Mouse (Mus musculus) cerebral cortex, adult 2 months (tissue): ENCODE measurements around the gene Egfl7.

Experiments used
- WGBS: fragments of 180-500 bp; shearing (Covaris S2); methylation state at CpG from one replicate; pipeline ENCODE4 v1.1.7; 2018; 5-methylcytosine and 5-hydroxymethylcytosine counted together

The Egfl7 gene

DNA sequence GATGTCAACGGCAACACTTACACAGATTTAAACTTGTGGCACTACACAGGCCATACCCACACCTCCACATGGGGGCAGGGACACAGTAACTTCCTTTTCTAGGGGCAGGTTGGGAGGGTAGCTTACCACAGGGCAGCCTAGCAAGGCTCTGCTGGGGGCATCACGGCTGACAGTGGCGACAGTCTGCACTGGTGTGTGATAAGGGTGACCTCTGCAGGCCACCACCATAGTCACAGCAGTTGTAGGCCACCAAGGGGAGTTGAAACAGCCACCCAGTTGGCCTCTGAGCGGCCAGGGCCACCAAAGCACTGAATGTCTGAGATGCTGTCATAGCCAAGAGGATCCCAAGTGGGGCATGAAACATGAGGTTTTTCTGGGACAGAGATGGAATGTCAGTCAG lies 13.6 kb upstream of the Egfl7 start:
- WGBS: 39% methylated on average over 4 of the region's 4 CpGs

DNA sequence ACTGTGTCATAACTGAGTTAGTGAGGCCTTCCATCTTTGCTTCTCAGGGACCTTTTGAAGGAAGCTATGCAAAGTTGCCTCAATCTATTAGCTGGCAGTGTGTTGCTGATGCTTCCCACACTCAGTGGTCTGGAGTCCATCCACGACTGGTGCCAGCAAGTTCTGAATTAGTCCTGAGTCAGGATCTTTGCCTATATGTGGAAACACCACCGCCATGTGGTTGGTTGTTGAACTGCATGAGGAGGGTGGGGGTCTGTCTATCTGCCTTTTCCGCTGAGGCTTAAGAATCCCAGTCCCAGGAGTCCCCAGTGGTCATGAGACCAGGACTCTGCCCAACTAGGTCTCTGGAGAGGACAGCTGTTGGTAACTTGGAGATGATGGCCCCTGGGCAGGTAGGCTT lies 9.8 kb upstream of the Egfl7 start:
- WGBS: 19% methylated on average over 3 of the region's 3 CpGs

GRCm38 (mm10) chr2:26571400-26571799 lies 8.4 kb upstream of the Egfl7 start:
- WGBS: 75% methylated on average over 9 of the region's 9 CpGs

DNA sequence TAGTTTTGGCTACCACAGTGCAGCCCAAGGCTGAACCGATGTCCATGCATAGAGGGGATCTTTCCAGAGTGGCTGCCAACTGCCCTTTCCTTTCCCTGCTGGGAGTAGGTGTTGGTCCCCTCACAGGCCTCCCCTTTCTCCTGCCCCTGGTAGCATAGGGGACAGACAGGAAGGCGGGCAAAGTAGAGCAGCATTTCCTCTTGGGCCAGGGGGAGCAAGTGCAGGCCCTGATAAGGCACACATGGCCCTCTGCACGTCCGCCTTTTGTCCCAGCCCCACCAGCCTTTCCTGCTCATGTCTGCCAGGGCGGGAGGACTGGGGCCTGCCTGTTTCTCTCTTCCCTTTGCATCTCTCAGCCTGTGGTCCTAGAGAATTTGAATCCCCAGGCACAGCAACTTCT lies 8.0 kb upstream of the Egfl7 start:
- WGBS: 74% methylated on average over 5 of the region's 5 CpGs

DNA sequence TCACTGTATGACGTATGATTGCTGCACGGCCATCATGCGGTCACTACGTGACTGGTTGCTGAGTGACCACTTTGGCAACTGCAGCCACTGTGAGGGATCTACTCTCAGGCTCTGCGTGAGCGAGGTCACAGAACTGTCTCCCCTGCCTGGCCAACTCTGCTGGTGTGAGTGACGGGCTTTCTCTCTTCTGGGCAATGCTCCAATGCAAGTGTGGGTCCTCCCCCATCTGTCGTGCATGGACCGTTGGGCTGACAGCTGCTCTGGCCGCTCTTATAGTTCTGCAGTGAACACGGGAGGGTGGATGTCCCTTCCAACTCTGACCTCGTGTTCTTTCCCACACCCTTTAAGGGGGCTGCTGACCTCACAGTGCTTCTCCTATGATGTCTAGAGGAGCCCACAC lies 6.4 kb upstream of the Egfl7 start:
- 21% methylated on average over 12 of the region's 12 CpGs for WGBS

GRCm38 (mm10) chr2:26573807-26574206 lies 6.0 kb upstream of the Egfl7 start:
- WGBS: 8% methylated on average over 5 of the region's 5 CpGs

DNA sequence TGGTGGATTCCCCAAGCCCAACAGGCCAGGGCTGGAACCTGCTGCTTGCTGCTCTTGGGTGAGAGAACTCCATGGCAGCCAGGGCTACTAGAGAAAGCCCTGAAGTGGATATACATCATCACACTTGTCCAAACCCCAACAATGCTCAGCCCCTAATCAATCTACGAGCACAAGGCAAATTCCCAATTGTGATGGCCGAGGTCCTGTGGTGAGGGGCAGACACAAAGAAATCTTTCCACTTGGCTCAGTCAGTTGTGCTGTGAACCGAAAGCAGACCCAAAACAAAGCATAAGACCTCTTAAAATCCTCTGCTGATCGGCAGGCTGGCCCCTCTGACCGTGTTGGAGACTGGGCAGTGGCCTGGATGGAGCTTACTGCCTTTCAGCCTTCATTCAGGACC lies 5.0 kb upstream of the Egfl7 start:
- WGBS: 74% methylated on average over 5 of the region's 5 CpGs

GRCm38 (mm10) chr2:26575378-26575777 lies 4.4 kb upstream of the Egfl7 start:
- 97% methylated on average over 1 of the region's 1 CpGs for WGBS

- WGBS: 77% methylated on average over 4 of the region's 4 CpGs
Measured at GRCm38 (mm10) chr2:26575865-26576264, 3.9 kb upstream of the Egfl7 start.

DNA sequence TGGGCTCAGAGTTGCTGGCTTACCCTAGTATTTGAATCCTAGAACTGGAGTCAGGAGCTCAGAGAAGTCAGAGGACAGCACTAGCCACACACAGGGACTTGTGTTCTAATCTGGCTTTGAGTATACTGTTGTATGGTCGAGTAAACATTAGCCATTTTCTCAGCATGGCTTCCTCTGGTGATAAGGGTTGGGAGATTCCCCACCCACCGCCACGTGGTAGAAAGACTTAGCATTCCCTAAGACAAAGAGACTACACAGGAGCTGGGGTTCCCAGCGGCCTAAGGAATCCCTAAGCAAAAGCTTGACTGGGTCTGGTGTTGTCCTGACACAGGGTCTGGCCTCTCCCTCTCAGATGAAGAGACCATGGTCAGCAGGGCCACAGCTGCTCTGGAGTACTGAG lies 3.4 kb upstream of the Egfl7 start:
- 75% methylated on average over 4 of the region's 4 CpGs for WGBS

DNA sequence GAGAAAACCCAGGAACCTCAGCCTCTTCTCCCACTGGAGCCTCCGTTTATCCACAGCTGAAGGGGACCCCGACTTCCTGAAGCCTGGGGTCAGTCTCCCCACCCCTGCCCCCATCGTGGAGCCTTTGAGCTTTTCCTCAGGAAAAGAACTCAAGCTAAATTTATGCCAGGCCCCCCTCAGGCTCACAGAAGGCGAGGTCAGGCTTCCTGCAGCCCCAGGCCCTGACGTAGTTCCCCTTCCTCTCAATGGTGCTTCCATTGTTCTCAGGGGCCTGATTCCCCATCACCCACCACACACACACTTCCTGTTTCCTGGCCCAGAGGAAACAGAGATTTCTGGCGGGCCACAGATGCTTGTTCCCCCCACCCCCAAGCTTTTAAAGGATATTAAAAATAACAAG lies 1.4 kb upstream of the Egfl7 start:
- WGBS: 68% methylated on average over 6 of the region's 6 CpGs

- 96% methylated on average over 5 of the region's 5 CpGs for WGBS
Measured at GRCm38 (mm10) chr2:26580751-26581150, 937 bp downstream of the Egfl7 start.

DNA sequence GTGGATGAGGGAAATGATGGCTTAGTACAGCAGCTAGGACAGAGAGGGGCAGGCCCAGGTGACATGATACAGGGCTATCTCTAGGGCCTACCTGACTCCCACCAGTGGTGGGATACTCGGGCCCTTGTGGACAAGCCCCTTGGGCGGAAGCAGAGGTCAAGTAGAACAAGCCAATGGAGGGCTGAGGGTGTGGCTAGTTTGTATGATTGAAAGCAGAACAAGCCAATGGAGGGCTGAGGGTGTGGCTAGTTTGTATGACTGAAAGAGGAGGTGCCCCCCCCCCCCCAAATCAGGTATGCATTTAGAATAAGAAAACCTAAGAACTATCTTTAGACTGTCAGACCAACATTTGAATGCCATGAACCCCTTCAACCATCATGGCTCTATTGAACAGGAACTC lies 2.4 kb downstream of the Egfl7 start:
- 69% methylated on average over 2 of the region's 2 CpGs for WGBS

- WGBS: 66% methylated on average over 7 of the region's 7 CpGs
Measured at GRCm38 (mm10) chr2:26582741-26583140, 2.9 kb downstream of the Egfl7 start.

- 85% methylated on average over 11 of the region's 11 CpGs for WGBS
Measured at GRCm38 (mm10) chr2:26583640-26584039, 3.8 kb downstream of the Egfl7 start.

GRCm38 (mm10) chr2:26585713-26586112 lies 5.9 kb downstream of the Egfl7 start:
- 44% methylated on average over 6 of the region's 6 CpGs for WGBS

DNA sequence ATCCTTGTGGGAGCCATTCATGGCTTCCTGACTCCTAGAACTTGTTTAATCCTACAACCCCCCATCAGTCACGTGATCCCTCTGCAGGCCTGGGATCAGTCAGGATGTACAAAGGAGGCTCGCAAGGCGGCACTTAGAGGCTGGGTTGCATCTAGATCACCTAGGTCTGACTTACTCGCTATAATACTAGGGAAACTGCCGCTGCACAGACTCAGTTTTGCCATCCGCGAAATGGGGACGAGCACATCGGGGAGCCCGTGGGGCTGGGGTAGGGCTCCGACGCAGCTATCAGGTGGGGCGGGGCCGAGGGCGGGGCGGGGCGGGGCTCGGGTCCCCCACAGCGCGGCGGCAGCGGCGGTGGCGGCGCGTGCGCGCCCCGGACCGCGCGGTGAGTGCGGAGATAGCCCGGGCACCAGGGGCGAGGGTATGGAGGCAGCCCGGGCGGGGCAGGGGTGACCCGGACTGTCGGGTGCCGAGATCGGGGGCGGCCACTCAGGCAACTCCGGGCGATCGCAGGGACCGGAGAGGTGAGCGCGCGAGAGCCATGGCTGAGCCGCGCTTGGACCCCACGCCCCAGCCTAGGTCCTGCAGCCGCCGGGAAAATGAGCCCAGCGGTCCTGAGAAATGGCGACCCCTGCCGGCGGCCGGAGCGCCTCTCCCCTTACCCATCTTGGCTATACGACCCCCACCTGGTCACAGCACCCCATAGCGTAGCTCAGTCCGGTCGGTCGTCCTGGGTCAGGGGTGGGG lies 6.7 kb downstream of the Egfl7 start, which contains the start of gene Gm20532:
Gene Gm20532 (plus strand): TSS at position 346 of the 750 bp plus-strand sequence.
- 1% methylated on average over 65 of the region's 65 CpGs for WGBS

- 10% methylated on average over 11 of the region's 11 CpGs for WGBS
Measured at GRCm38 (mm10) chr2:26587044-26587405, 7.2 kb downstream of the Egfl7 start.

- WGBS: 68% methylated on average over 4 of the region's 4 CpGs
Measured at GRCm38 (mm10) chr2:26588573-26588972, 8.8 kb downstream of the Egfl7 start.

GRCm38 (mm10) chr2:26589284-26589683 lies 9.5 kb downstream of the Egfl7 start:
- WGBS: 95% methylated on average over 10 of the region's 10 CpGs

DNA sequence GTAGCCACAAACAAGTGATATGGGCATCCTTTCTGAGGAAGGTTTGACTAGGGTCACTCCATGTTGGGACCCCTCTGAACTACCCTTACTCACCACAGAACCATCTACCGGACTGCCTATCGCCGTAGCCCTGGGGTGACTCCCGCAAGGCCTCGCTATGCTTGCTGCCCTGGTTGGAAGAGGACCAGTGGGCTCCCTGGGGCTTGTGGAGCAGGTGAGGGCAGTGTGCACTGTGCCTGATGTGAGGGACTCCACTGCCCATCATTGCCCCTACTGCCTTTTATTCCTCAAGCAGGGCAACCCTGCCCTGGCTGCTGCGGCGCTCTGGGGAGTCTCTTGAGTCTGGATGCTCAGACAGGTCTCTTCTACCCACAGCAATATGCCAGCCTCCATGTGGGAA lies 10.5 kb downstream of the Egfl7 start:
- 80% methylated on average over 7 of the region's 7 CpGs for WGBS

DNA sequence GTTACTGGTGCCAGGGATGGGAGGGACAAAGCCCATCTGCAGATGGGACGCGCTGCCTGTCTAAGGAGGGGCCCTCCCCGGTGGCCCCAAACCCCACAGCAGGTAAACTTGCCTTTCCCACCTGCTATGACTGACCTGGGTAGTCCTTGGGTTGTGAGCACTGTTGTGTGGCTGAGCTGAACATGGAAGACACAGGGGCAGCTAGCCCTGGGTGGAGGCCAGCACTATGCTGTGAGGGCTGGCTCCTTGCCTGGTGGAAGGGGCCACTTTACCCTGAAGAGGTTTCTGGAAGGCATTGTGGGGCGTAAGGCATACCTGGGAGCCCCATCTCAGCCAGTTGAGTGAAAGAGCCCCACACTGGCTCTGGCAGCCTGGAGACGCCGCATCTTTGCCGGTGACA lies 11.1 kb downstream of the Egfl7 start:
- WGBS: 82% methylated on average over 7 of the region's 7 CpGs

- 89% methylated on average over 12 of the region's 12 CpGs for WGBS
Measured at GRCm38 (mm10) chr2:26591416-26591815, 11.6 kb downstream of the Egfl7 start.
